Mouse (Mus musculus): ENCODE data around the gene Wwox. TPM values are rescaled to one million over a fixed set of nuclear protein-coding genes. Genes with fewer than 3 reads are reported as not detected.

The Wwox gene
- polyA plus RNA-seq, 1 experiment from 2014 or later: 10.9 TPM

Other genes with a start within 250 kb of the Wwox start
- 1.9 and 2.3 TPM in 2 replicates for gene Vat1l, start 234.0 kb upstream of the Wwox start, polyA plus RNA-seq (2015; fragmentation: Nextera tagmentation; extraction: Ambion mirVana)
- not detected in 2 replicates for gene Clec3a, start 21.6 kb upstream of the Wwox start, polyA plus RNA-seq (2015; fragmentation: Nextera tagmentation; extraction: Ambion mirVana)

Measured in intestine, embryonic 16.5 days (tissue).